Mouse (Mus musculus): ENCODE measurements around the gene Marco. TPM values are rescaled to one million over a fixed set of nuclear protein-coding genes. Genes with fewer than 3 reads are reported as not detected.

Marco gene
- polyA plus RNA-seq, 1 experiment, result 13.9 TPM

DNA sequence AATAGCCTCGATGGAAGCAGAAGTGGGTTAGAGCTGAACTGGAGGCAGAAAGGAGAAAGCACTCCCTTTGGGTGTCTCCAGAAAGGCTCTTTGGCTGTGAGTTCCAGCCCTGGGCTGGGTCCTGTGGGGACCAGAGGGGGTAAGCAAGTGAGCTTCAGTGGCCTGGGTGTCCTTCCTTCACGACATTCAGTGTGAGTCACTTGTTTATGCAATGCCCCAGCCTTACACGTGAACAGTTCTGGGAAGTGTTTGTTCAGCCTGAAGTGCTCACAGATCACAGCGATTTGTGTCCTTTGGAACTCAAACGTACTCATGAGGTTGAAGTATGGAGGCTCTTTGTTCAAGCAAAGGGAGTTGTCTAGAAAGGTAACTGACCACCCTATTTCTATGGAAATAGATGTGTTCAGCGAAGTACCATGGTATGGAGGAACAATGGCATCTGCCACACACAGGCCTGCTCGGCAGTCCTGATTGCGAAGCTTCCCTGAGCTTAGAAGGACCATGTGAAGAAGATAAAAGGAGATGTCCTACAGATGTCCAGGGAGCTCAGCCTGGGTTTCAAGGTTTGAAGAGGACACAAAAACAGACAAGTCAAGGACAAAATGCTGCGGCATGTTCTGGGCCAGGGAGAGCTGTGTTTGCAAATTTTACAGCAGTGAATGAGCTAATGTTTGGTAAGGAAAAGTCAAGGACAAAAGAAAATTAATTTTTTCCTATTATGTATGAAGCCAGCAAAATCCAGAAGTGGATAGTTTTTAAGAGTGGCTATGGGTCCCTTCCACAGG is 53.1 kb downstream of the Marco start:
- TF ChIP-seq CTCF (IDR thresholded peaks at IDR 0.05; ENCODE audit: low read depth, low read length), result no peak
- no peak for TF ChIP-seq POLR2A (IDR thresholded peaks at IDR 0.05; ENCODE audit: borderline replicate concordance, low read depth, low read length)
- Histone ChIP-seq H3K4me3 (ENCODE audit: insufficient read depth, low read length) (no peak overlapping the region), H3K4me1 (ENCODE audit: control insufficient read depth, insufficient read depth, low read length) (peaks cover 24% of the 10 kb centered on the region), H3K27ac (ENCODE audit: insufficient read depth, low read depth, low read length) (no peak overlapping the region)

DNA sequence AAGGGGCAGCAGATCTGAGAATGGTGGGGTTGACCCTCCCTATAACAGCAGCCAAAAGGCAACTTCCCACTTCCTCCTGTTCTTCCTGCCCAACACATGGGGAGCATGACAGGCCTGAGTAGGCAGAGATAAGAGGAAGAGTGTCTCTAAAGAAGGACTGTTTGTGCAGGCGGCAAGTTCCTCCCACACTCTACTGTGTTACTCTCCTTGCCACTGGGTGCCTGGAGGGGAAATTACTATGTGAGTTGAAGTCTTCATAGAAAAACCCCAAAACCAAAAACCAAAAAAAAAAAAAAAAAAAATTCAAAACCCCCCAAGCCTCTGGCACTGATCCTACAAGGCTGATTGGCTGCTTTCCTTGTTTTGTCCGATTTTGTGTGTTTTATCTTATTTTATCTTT is 55.2 kb downstream of the Marco start:
- Histone ChIP-seq H3K4me3 (ENCODE audit: insufficient read depth, low read length) (no peak overlapping the region), H3K27ac (ENCODE audit: insufficient read depth, low read depth, low read length) (peak overlapping the region; percentile 33), H3K4me1 (ENCODE audit: control insufficient read depth, insufficient read depth, low read length) (peaks cover 26% of the 10 kb centered on the region)
- TF ChIP-seq CTCF (IDR thresholded peaks at IDR 0.05; ENCODE audit: low read depth, low read length), result no peak
- no peak for TF ChIP-seq POLR2A (IDR thresholded peaks at IDR 0.05; ENCODE audit: borderline replicate concordance, low read depth, low read length)

DNA sequence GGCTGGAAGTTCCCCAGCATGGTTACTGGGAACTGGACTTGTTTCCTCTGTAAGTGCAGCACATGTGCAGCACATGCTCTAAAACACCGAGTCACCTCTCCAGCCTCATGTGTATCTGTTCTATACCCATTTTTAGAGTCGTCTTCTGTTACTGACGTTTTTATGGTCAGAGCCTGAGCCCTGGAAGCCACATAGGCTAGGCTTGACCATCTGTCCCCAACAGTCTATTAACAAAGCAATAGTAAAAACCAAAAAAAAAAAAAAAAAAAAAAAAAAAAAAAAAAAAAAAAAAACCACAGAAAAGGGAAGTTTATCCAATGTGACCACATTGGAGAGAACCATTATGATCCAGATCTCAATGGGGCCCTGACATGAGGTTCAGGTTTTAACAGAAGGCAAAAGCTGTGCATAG is 61.6 kb downstream of the Marco start:
- peaks cover 24% of the 10 kb centered on the region for H3K4me1 ChIP-seq (ENCODE audit: control insufficient read depth, insufficient read depth, low read length)
- no peak overlapping the region for H3K4me3 ChIP-seq (ENCODE audit: insufficient read depth, low read length)
- peak overlapping the region; percentile 45; the same call in 1 of the 2 replicates for H3K27ac ChIP-seq (ENCODE audit: insufficient read depth, low read depth, low read length)
- TF ChIP-seq POLR2A (IDR thresholded peaks at IDR 0.05; ENCODE audit: borderline replicate concordance, low read depth, low read length) (no peak), CTCF (IDR thresholded peaks at IDR 0.05; ENCODE audit: low read depth, low read length) (no peak)

DNA sequence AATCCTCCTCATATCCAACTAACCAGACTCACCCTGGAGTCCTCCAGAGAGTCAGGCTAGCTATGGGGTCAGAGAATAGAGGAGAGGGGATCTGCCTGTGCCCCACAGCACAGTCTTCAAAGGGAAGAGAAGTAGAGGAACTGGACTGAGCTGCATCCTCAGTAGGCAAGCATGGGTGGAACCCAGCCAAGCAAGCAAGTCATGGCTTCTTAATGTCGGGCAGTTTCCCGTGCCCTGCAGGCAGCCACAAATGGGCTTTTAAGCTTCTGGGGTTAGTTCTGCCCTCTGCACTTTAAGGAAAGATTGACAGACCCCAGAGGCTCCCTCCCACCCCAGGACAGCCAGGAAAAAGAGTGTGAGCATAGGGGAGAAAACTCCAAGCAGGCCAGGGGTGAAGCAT is 63.2 kb downstream of the Marco start:
- peaks cover 24% of the 10 kb centered on the region for H3K4me1 ChIP-seq (ENCODE audit: control insufficient read depth, insufficient read depth, low read length)
- no peak overlapping the region for H3K27ac ChIP-seq (ENCODE audit: insufficient read depth, low read depth, low read length)
- no peak for TF ChIP-seq POLR2A (IDR thresholded peaks at IDR 0.05; ENCODE audit: borderline replicate concordance, low read depth, low read length)
- TF ChIP-seq CTCF (IDR thresholded peaks at IDR 0.05; ENCODE audit: low read depth, low read length), result no peak
- no peak overlapping the region for H3K4me3 ChIP-seq (ENCODE audit: insufficient read depth, low read length)

DNA sequence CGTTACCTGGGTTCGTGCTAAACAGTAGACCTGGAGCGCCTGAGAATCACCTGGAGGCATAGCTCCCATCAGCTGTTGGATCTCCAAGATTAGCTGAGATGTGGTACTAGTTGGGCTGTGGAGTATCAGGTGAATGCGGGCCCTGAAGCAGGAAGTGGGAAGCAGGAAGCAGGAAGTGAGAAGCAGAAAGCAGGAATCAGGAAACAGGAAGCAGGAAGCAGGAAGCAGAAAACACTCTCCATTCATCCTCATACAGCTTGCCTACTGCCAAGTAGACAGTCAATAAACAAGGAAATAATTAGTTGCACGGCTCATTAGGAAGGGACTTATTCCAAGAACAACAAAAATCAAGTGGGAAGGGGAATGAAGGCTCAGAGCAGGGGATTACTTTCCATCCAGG is 69.2 kb downstream of the Marco start:
- Histone ChIP-seq H3K4me1 (ENCODE audit: control insufficient read depth, insufficient read depth, low read length) (peaks cover 2% of the 10 kb centered on the region), H3K27ac (ENCODE audit: insufficient read depth, low read depth, low read length) (no peak overlapping the region), H3K4me3 (ENCODE audit: insufficient read depth, low read length) (no peak overlapping the region)
- no peak for TF ChIP-seq POLR2A (IDR thresholded peaks at IDR 0.05; ENCODE audit: borderline replicate concordance, low read depth, low read length)
- TF ChIP-seq CTCF (IDR thresholded peaks at IDR 0.05; ENCODE audit: low read depth, low read length), result no peak

DNA sequence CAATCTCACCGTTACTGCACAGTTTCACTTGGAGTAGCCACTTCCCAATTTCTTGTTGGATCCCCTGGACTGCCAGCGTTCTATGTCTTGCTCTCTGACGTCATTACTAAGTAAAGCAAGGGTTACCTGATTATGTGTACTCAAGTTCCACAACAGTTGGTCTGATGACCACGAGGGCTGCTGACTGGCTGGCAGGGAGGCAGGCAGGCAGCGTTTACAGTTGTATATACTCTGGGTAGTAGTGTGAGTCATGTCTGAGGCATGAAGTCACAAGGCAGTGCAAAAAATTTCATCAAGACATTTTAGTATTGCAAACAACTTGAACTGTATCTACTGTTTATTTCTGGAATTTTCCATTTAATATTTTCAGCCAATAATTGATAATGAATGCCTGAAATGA is 74.7 kb downstream of the Marco start:
- TF ChIP-seq POLR2A (IDR thresholded peaks at IDR 0.05; ENCODE audit: borderline replicate concordance, low read depth, low read length) (no peak), CTCF (IDR thresholded peaks at IDR 0.05; ENCODE audit: low read depth, low read length) (no peak)
- H3K27ac ChIP-seq (ENCODE audit: insufficient read depth, low read depth, low read length), result no peak overlapping the region
- no peak overlapping the region for H3K4me3 ChIP-seq (ENCODE audit: insufficient read depth, low read length)
- peaks cover 8% of the 10 kb centered on the region for H3K4me1 ChIP-seq (ENCODE audit: control insufficient read depth, insufficient read depth, low read length)

DNA sequence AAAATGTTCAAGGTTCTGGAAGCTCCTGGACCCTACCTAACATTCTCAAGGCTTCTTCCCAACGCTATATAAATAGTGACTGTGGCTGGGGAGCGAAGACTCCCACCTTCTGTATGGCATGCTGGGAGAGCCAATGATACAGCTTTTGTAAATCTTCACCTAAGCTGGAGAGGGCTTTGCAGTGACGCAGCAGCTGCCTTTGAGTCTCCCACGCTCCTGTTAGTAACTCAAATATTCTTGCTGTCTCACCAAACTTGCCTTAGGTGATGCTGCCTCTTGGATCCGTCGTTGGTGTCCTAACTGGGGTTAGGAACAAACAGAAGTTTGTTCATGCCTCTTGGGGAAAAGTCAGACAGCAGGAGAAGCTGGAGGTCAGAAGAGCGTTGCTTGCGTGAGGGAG is 79.2 kb downstream of the Marco start:
- no peak overlapping the region for H3K4me3 ChIP-seq (ENCODE audit: insufficient read depth, low read length)
- H3K4me1 ChIP-seq (ENCODE audit: control insufficient read depth, insufficient read depth, low read length), result peaks cover 6% of the 10 kb centered on the region
- TF ChIP-seq CTCF (IDR thresholded peaks at IDR 0.05; ENCODE audit: low read depth, low read length), result no peak
- TF ChIP-seq POLR2A (IDR thresholded peaks at IDR 0.05; ENCODE audit: borderline replicate concordance, low read depth, low read length), result no peak
- H3K27ac ChIP-seq (ENCODE audit: insufficient read depth, low read depth, low read length), result no peak overlapping the region

Other genes starting within 250 kb of the Marco start
- gene Steap3, start 232.3 kb downstream of the Marco start, polyA plus RNA-seq (2012; ENCODE audit: insufficient read depth, insufficient read length, missing spikeins), result 19.5 and 22.6 TPM in 2 replicates
- gene C1ql2, start 164.4 kb downstream of the Marco start, polyA plus RNA-seq (2012; ENCODE audit: insufficient read depth, insufficient read length, missing spikeins), result not detected in 2 replicates
- not detected in 2 replicates for gene En1, start 97.4 kb upstream of the Marco start, polyA plus RNA-seq (2012; ENCODE audit: insufficient read depth, insufficient read length, missing spikeins)